Mouse (Mus musculus) stomach, postnatal 0 days (tissue): ENCODE measurements at regions not wholly inside any gene's neighbourhood (a gene's known extent, or its start where the extent isn't known, plus 50 kb on each side); places are given as distances from the start of the nearest gene placed in this dataset.

Experiments used
- ATAC-seq: fragments of 200-750 bp; cut with Nextera tagmentation; 2 replicates; pipeline ENCODE4 v1.8.0; 2017; ENCODE audit not compliant: low FRiP score, low TSS enrichment
- DNase-seq: peaks from one replicate; pipeline ENCODE4 v3.0.0-alpha.2; 2016; ENCODE audit warnings: low spot score
- H3K27ac ChIP-seq: fragments of 300-500 bp; sonication (generic); replicated peaks from 2 replicates; pipeline ENCODE4 v1.5.1; 2014; ENCODE audit warnings: mild to moderate bottlenecking, control low read depth
- H3K27me3 ChIP-seq: fragments of 300-500 bp; sonication (generic); 2 replicates; pipeline ENCODE4 v1.6.1; 2014; ENCODE audit warnings: low read length; ENCODE audit not compliant: control insufficient read depth, insufficient read depth
- H3K36me3 ChIP-seq: fragments of 300-500 bp; sonication (generic); 2 replicates; pipeline ENCODE4 v1.6.1; 2014; ENCODE audit warnings: low read length, mixed read lengths; ENCODE audit not compliant: control insufficient read depth, insufficient read depth
- H3K4me1 ChIP-seq: fragments of 300-500 bp; sonication (generic); replicated peaks from 2 replicates; pipeline ENCODE4 v1.6.1; 2014; ENCODE audit warnings: antibody characterized with exemption; ENCODE audit not compliant: control insufficient read depth, insufficient read depth
- H3K4me2 ChIP-seq: fragments of 300-500 bp; sonication (generic); replicated peaks from 2 replicates; pipeline ENCODE4 v1.6.1; 2014; ENCODE audit warnings: low read depth, mild to moderate bottlenecking, control low read depth, moderate library complexity
- H3K4me3 ChIP-seq: fragments of 300-500 bp; sonication (generic); 2 replicates; pipeline ENCODE4 v1.5.1; 2014; ENCODE audit warnings: low read depth, low read length, control low read depth
- H3K9ac ChIP-seq: fragments of 300-500 bp; sonication (generic); 2 replicates; pipeline ENCODE4 v1.6.1; 2014; ENCODE audit warnings: mild to moderate bottlenecking, low read length, control low read depth, mixed read lengths
- H3K9me3 ChIP-seq: fragments of 300-500 bp; sonication (generic); 2 replicates; pipeline ENCODE4 v1.6.1; 2016; ENCODE audit warnings: low read length; ENCODE audit not compliant: control insufficient read depth
- CTCF ChIP-seq: IDR thresholded peaks from 2 replicates; pipeline ENCODE4 v1.5.1; 2016; ENCODE audit warnings: antibody characterized with exemption, low read depth, mild to moderate bottlenecking, moderate library complexity
- EP300 ChIP-seq: optimal IDR thresholded peaks from 2 replicates; pipeline ENCODE3; 2016; ENCODE audit warnings: antibody characterized with exemption
- WGBS: fragments of 180-500 bp; shearing (Covaris S2); extraction: QIAGEN DNeasy Blood & Tissue Kit; methylation state at CpG from one replicate; pipeline ENCODE4 v1.1.7; 2014; 5-methylcytosine and 5-hydroxymethylcytosine counted together

GRCm38 (mm10) chr14:58510790-58511189, 440.4 kb downstream of the Fgf9 start:
- no peak for DNase-seq

GRCm38 (mm10) chr14:58509106-58509505, 438.8 kb downstream of the Fgf9 start:
- H3K4me3 ChIP-seq, result no peak overlapping the region
- 54% methylated on average over 4 of the region's 4 CpGs for WGBS

More at GRCm38 (mm10) chr14:58510790-58511189, 440.4 kb downstream of the Fgf9 start:
- Histone ChIP-seq H3K27me3 (no peaks in the 10 kb centered on the region), H3K9ac (no peak overlapping the region), H3K4me1 (no peaks in the 10 kb centered on the region), H3K27ac (no peak overlapping the region), H3K9me3 (no peaks in the 10 kb centered on the region), H3K4me2 (no peak overlapping the region), H3K36me3 (no peaks in the 10 kb centered on the region), H3K4me3 (no peak overlapping the region)
- no peak for ATAC-seq
- WGBS, result 82% methylated on average over 4 of the region's 4 CpGs
- TF ChIP-seq CTCF (peak; percentile 41), EP300 (no peak)

GRCm38 (mm10) chr14:58506490-58506889, 436.1 kb downstream of the Fgf9 start:
- no peak for TF ChIP-seq EP300
- TF ChIP-seq CTCF, result no peak
- H3K4me1 ChIP-seq, result no peaks in the 10 kb centered on the region
- H3K27me3 ChIP-seq, result no peaks in the 10 kb centered on the region
- H3K36me3 ChIP-seq, result no peaks in the 10 kb centered on the region
- no peak overlapping the region for H3K4me2 ChIP-seq
- ATAC-seq (no peak), DNase-seq (no peak)
- no peak overlapping the region for H3K9ac ChIP-seq
- H3K9me3 ChIP-seq, result no peaks in the 10 kb centered on the region
- no peak overlapping the region for H3K4me3 ChIP-seq
- 45% methylated on average over 3 of the region's 3 CpGs for WGBS
- H3K27ac ChIP-seq, result no peak overlapping the region

More at GRCm38 (mm10) chr14:58509106-58509505, 438.8 kb downstream of the Fgf9 start:
- ATAC-seq (no peak), DNase-seq (no peak)
- no peaks in the 10 kb centered on the region for H3K9me3 ChIP-seq
- no peak overlapping the region for H3K4me2 ChIP-seq
- no peak overlapping the region for H3K27ac ChIP-seq
- no peaks in the 10 kb centered on the region for H3K4me1 ChIP-seq
- no peak for TF ChIP-seq CTCF
- TF ChIP-seq EP300, result no peak
- no peaks in the 10 kb centered on the region for H3K27me3 ChIP-seq
- no peak overlapping the region for H3K9ac ChIP-seq
- no peaks in the 10 kb centered on the region for H3K36me3 ChIP-seq

- no peak overlapping the region for H3K9ac ChIP-seq
- no peak for TF ChIP-seq EP300
- no peak for TF ChIP-seq CTCF
- no peak for DNase-seq
- H3K36me3 ChIP-seq, result no peaks in the 10 kb centered on the region
- H3K27ac ChIP-seq, result no peak overlapping the region
- H3K4me2 ChIP-seq, result no peak overlapping the region
- ATAC-seq, result no peak
- no peaks in the 10 kb centered on the region for H3K9me3 ChIP-seq
- H3K27me3 ChIP-seq, result no peaks in the 10 kb centered on the region
- no peaks in the 10 kb centered on the region for H3K4me1 ChIP-seq
- H3K4me3 ChIP-seq, result no peak overlapping the region
These were observed 435.5 kb downstream of the Fgf9 start for GRCm38 (mm10) chr14:58505841-58506240.

- Histone ChIP-seq H3K9ac (no peak overlapping the region), H3K36me3 (no peaks in the 10 kb centered on the region), H3K4me1 (no peaks in the 10 kb centered on the region), H3K4me2 (no peak overlapping the region), H3K4me3 (no peak overlapping the region), H3K27me3 (no peaks in the 10 kb centered on the region), H3K9me3 (no peaks in the 10 kb centered on the region), H3K27ac (no peak overlapping the region)
- DNase-seq (no peak), ATAC-seq (no peak)
- WGBS, result 51% methylated on average over 8 of the region's 8 CpGs
- no peak for TF ChIP-seq CTCF
- TF ChIP-seq EP300, result no peak
These were observed 432.5 kb downstream of the Fgf9 start for GRCm38 (mm10) chr14:58502890-58503289.

GRCm38 (mm10) chr14:58500014-58500413, 429.7 kb downstream of the Fgf9 start:
- TF ChIP-seq CTCF (no peak), EP300 (no peak)
- H3K9ac ChIP-seq, result no peak overlapping the region
- H3K9me3 ChIP-seq, result no peaks in the 10 kb centered on the region
- H3K4me3 ChIP-seq, result no peak overlapping the region
- no peak for DNase-seq
- 54% methylated on average over 2 of the region's 2 CpGs for WGBS
- no peaks in the 10 kb centered on the region for H3K36me3 ChIP-seq
- ATAC-seq, result no peak
- H3K4me2 ChIP-seq, result no peak overlapping the region
- no peaks in the 10 kb centered on the region for H3K27me3 ChIP-seq
- H3K27ac ChIP-seq, result peak overlapping the region; percentile 9; the same call in 1 of the 2 replicates
- H3K4me1 ChIP-seq, result no peaks in the 10 kb centered on the region
